Mouse (Mus musculus) intestine, embryonic 16.5 days (tissue): Measurements from ENCODE around the gene Fam166b. TPM values are rescaled to one million over a fixed set of nuclear protein-coding genes. Genes with fewer than 3 reads are reported as not detected.

Source experiments
- ATAC-seq: fragments of 200-750 bp; cut with Nextera tagmentation; 2 replicates; pipeline ENCODE4 v1.8.0; 2017; ENCODE audit warnings: moderate TSS enrichment, moderate library complexity
- H3K27ac ChIP-seq: fragments of 300-500 bp; sonication (generic); 2 replicates; pipeline ENCODE4 v1.5.1; 2014; ENCODE audit warnings: mild to moderate bottlenecking, low read length
- H3K27me3 ChIP-seq: fragments of 300-500 bp; sonication (generic); replicated peaks from 2 replicates; pipeline ENCODE4 v1.6.1; 2014; ENCODE audit warnings: low read length, control low read depth, mixed read lengths; ENCODE audit not compliant: control insufficient read depth, insufficient read depth
- H3K36me3 ChIP-seq: fragments of 300-500 bp; sonication (generic); 2 replicates; pipeline ENCODE4 v1.6.1; 2014; ENCODE audit warnings: low read length, control low read depth; ENCODE audit not compliant: control insufficient read depth, insufficient read depth
- H3K4me1 ChIP-seq: fragments of 300-500 bp; sonication (generic); 2 replicates; pipeline ENCODE4 v1.6.1; 2014; ENCODE audit warnings: low read length, control low read depth, mixed read lengths; ENCODE audit not compliant: control insufficient read depth, insufficient read depth
- H3K4me2 ChIP-seq: fragments of 300-500 bp; sonication (generic); 2 replicates; pipeline ENCODE4 v1.6.1; 2014; ENCODE audit warnings: low read depth, low read length, control low read depth
- H3K4me3 ChIP-seq: fragments of 300-500 bp; sonication (generic); 2 replicates; pipeline ENCODE4 v1.5.1; 2014; ENCODE audit warnings: mild to moderate bottlenecking, low read length
- H3K9ac ChIP-seq: fragments of 300-500 bp; sonication (generic); 2 replicates; pipeline ENCODE4 v1.6.1; 2014; ENCODE audit warnings: low read depth, low read length
- H3K9me3 ChIP-seq: fragments of 300-500 bp; sonication (generic); 2 replicates; pipeline ENCODE4 v1.6.1; 2016; ENCODE audit warnings: low read length, control low read depth; ENCODE audit not compliant: control insufficient read depth
- WGBS: fragments of 180-500 bp; shearing (Covaris S2); extraction: QIAGEN DNeasy Blood & Tissue Kit; methylation state at CpG from one replicate; pipeline ENCODE4 v1.1.7; 2014; 5-methylcytosine and 5-hydroxymethylcytosine counted together
- polyA plus RNA-seq: library from polyadenylated mRNA; unstranded; fragments of >200 nt; fragmentation: Nextera tagmentation; extraction: Ambion mirVana; gene quantifications from 2 replicates; pipeline ENCODE4 v1.2.1, GENCODE M21; 2015

Gene Fam166b
- 0.10 and 0.24 TPM in 2 replicates for polyA plus RNA-seq

DNA sequence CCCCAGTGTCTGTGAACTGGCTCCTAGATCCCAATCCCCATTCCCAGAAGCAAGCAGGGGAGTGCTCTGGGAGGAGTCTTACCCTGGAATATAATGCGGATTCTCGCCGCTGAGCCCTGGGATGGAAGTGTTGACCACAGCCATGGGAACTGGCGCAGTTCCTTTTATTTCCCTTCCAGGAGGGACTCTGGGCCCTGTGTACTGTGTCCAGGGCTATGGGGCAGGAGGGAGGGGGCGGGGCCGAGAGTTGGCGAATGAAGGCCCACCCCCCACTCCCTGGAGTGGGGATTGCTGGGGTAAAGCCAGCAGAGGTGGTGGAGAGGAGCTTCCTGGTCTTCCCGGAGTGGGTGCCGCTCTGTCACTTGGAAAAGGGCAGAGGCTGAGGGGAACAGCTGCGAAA lies at the start of gene Fam166b:
Gene Fam166b, minus strand, starts transcription at position 189 of the 400 bp plus-strand sequence.
- H3K9me3 ChIP-seq = no peaks in the 10 kb centered on the region
- H3K36me3 ChIP-seq = peaks cover 15% of the 10 kb centered on the region
- H3K4me3 ChIP-seq = no peak within 1 kb of the TSS
- H3K27me3 ChIP-seq = peaks cover 3% of the 10 kb centered on the region; the same call in 1 of the 2 replicates
- H3K27ac ChIP-seq = no peak within 1 kb of the TSS; the same call in 1 of the 2 replicates
- peak within 1 kb of the TSS; percentile 33; the same call in 1 of the 2 replicates for H3K9ac ChIP-seq
- H3K4me2 ChIP-seq = 0 out of 2 replicates have a peak within 1 kb of the TSS, but pooled peaks have one; percentile 9
- peaks cover 22% of the 10 kb centered on the region for H3K4me1 ChIP-seq
- ATAC-seq = peak; percentile 25; the same call in 1 of the 2 replicates
- 8% methylated on average over 10 of the region's 10 CpGs for WGBS

DNA sequence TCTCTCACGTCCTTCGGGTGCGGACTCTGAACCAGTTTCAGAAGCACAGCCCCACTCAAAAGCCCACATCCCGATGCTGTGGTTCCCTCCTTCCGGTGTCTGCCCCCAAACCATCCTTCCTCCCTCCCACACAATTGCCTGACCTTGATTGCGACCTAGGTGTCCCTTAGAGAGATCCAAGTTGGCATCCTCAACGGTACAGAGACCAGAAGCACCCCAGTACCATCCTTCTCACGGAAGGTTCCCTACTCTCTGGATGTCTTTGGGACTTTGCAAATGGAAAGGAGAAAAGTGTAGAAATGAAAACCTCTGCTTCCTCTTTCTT lies 49.6 kb upstream of the Fam166b start:
- no peak overlapping the region for H3K27ac ChIP-seq
- peak overlapping the region; percentile 50 for H3K9ac ChIP-seq
- H3K36me3 ChIP-seq = no peaks in the 10 kb centered on the region
- H3K4me3 ChIP-seq = peak overlapping the region; percentile 35
- 0 out of 2 replicates have a peak, but pooled peaks cover 5% of the 10 kb centered on the region for H3K4me1 ChIP-seq
- ATAC-seq = peak; percentile 14; the same call in 1 of the 2 replicates
- peak overlapping the region; percentile 54 for H3K4me2 ChIP-seq
- H3K27me3 ChIP-seq = no peaks in the 10 kb centered on the region
- WGBS = 44% methylated on average over 8 of the region's 8 CpGs
- no peaks in the 10 kb centered on the region for H3K9me3 ChIP-seq

DNA sequence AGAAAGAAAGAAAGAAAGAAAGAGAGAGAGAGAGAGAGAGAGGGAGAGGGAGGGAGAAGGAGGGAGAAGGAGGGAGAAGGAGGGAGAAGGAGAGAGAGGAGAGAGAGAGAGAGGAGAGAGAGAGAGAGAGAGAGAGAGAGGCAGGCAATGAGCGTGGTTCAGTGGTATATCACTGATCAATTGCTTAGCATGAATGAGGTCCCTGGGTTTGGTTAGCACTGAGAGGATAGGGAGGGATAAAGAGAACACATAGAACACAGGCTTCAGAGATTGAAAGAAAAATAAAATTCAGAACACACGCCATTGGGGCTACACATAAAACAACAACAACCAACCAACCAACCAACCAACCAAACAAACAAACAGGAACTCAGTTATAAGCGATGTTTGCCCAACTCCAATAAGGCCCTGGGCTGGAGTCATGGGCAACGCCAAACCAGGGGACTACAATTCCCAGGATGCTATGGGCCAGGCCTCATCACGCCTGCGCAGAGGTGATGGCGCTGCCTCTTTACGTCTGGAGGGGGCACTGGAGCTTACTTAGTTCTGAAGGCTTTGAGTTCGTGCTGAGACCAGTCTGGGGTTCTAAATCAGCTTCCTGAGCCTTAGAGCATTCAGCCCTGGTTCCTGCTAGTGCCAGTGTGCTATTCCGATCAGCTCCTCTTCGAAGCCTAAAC lies 49.1 kb upstream of the Fam166b start:
- no peaks in the 10 kb centered on the region for H3K27me3 ChIP-seq
- H3K4me2 ChIP-seq = peak overlapping the region; percentile 54
- H3K4me3 ChIP-seq = peak overlapping the region; percentile 35
- WGBS = 19% methylated on average over 11 of the region's 11 CpGs
- no peaks in the 10 kb centered on the region for H3K36me3 ChIP-seq
- peak; percentile 81 for ATAC-seq
- H3K9ac ChIP-seq = peak overlapping the region; percentile 50
- no peaks in the 10 kb centered on the region for H3K9me3 ChIP-seq
- no peak overlapping the region for H3K27ac ChIP-seq
- H3K4me1 ChIP-seq = 0 out of 2 replicates have a peak, but pooled peaks cover 5% of the 10 kb centered on the region

DNA sequence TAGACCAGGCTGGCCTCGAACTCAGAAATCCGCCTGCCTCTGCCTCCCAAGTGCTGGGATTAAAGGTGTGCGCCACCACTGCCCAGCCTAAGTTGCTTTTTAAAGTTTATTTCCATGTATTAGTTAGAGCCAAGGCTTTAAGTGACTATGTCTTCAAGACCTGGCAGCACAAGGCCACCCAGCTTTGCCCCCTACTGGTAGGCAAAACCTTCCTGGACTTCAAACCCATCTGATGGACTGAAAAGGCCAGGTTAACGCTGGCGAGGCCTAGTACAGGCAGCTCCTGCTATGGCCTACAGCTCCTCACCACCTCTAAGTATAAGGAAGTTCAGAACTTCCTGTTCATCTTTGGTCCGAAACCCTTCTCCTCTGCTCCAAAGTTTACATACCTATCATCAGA lies 47.7 kb upstream of the Fam166b start:
- H3K4me3 ChIP-seq = no peak overlapping the region
- no peak for ATAC-seq
- H3K4me1 ChIP-seq = no peaks in the 10 kb centered on the region
- no peak overlapping the region for H3K9ac ChIP-seq
- no peaks in the 10 kb centered on the region for H3K36me3 ChIP-seq
- 84% methylated on average over 6 of the region's 6 CpGs for WGBS
- no peak overlapping the region for H3K4me2 ChIP-seq
- H3K9me3 ChIP-seq = no peaks in the 10 kb centered on the region
- no peak overlapping the region for H3K27ac ChIP-seq
- no peaks in the 10 kb centered on the region for H3K27me3 ChIP-seq

DNA sequence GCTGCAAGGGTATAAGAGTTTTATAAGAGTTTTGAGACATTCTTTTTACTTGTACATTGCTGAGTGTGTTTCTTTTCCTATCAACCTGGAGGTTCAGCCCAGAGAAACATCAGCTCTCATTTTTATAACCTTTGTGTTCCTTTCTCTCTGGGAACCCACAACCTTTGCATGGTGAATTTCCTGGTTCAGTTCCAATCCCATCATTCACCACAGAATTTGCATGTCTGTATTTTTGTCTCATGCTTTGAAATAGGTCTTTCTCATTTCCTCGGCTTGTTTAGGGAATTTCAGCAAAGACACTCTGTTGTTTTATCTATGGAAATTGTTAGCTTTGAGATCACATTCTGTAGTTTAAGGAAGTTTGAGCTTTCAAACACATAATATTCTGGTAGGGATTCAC lies 44.7 kb upstream of the Fam166b start:
- H3K9me3 ChIP-seq = no peaks in the 10 kb centered on the region
- no peak overlapping the region for H3K27ac ChIP-seq
- no peak for ATAC-seq
- H3K36me3 ChIP-seq = no peaks in the 10 kb centered on the region
- H3K4me3 ChIP-seq = no peak overlapping the region
- 71% methylated on average over 1 of the region's 1 CpGs for WGBS
- no peak overlapping the region for H3K4me2 ChIP-seq
- H3K4me1 ChIP-seq = no peaks in the 10 kb centered on the region
- H3K27me3 ChIP-seq = no peaks in the 10 kb centered on the region
- no peak overlapping the region for H3K9ac ChIP-seq

DNA sequence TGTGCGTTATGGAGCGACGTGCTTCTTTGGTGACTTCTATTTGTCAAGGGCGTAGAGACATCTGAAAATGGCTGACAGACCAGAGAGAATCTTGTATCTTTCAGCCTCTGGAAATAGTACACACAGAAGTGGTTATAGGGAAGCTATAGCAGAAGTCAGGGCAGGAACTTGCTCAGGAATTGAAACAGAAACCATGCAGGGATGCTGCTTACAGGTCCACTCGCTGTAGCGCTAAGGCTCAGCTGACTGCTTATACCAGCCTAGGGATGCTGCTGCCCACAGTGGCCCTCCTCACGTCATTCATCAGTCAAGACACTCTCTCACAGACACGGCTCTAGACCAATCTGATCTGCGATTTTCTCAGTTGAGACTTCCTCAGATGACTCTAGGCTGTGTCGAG lies 41.4 kb upstream of the Fam166b start:
- Histone ChIP-seq H3K4me3 (no peak overlapping the region), H3K9me3 (no peaks in the 10 kb centered on the region), H3K4me1 (no peaks in the 10 kb centered on the region), H3K4me2 (no peak overlapping the region), H3K27me3 (no peaks in the 10 kb centered on the region), H3K36me3 (no peaks in the 10 kb centered on the region), H3K9ac (no peak overlapping the region), H3K27ac (no peak overlapping the region)
- ATAC-seq = no peak
- WGBS = 91% methylated on average over 10 of the region's 10 CpGs

DNA sequence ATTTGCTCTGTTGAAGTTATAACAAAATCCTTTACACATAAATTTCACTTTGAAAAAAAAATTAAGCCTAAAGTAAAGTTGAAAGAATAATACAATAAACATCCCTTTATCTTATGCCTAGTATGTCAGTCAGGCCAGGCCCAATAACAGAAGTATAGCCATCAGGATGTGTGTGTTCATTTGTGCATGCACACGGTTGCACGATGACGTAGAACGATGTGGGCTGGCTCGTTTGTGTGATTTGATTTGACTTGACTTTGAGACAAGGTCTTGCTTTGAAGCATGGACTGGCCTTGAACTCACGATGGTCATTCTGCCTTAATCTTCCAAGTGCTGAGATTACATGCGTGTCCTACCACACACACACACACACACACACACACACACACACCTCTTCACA lies 37.9 kb upstream of the Fam166b start:
- H3K9ac ChIP-seq = no peak overlapping the region
- H3K9me3 ChIP-seq = no peaks in the 10 kb centered on the region
- ATAC-seq = no peak
- H3K4me1 ChIP-seq = no peaks in the 10 kb centered on the region
- no peak overlapping the region for H3K4me3 ChIP-seq
- 94% methylated on average over 7 of the region's 7 CpGs for WGBS
- no peaks in the 10 kb centered on the region for H3K27me3 ChIP-seq
- no peaks in the 10 kb centered on the region for H3K36me3 ChIP-seq
- no peak overlapping the region for H3K27ac ChIP-seq
- no peak overlapping the region for H3K4me2 ChIP-seq

DNA sequence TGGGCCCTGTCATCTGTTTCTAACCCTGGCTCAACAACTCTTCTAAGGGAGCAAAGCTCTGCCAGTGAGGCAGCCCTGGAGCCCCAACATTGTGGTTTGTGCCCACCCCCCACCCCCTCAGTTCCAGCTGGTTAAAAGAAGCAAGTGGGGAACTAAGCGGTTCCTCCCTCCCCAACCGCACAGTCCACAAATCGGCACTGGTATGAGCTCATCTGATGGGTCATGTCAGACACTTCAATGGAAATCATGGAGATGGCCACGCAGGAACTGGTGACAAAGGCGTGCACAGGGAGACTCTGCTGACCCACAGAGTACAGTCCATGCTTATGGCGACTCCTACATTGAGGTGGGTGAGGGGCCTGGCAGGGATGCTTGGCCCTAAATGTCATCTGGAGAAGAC lies 37.0 kb upstream of the Fam166b start:
- no peak for ATAC-seq
- Histone ChIP-seq H3K4me2 (no peak overlapping the region), H3K9ac (no peak overlapping the region), H3K4me1 (no peaks in the 10 kb centered on the region), H3K4me3 (no peak overlapping the region), H3K27ac (no peak overlapping the region), H3K9me3 (no peaks in the 10 kb centered on the region), H3K36me3 (no peaks in the 10 kb centered on the region), H3K27me3 (no peaks in the 10 kb centered on the region)
- WGBS = 89% methylated on average over 6 of the region's 6 CpGs

DNA sequence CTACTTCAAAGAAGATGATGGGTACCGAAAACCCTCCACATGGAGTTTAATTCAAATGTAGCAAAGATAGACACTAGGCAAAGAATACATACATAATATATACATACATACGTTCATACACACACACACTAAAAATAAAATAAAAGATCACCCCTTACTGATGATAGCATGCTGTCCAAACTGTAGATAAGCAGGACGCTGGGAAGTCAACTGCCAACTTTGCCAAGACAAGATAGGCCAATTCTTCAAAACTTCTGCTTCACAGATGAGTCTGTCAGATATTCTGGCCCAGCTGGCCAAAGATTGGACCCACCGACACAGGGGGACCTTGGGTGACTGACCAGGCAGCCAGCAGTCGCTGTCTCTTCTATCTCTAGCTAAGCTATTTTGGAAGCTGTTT lies 34.2 kb upstream of the Fam166b start:
- Histone ChIP-seq H3K4me1 (no peaks in the 10 kb centered on the region), H3K4me3 (no peak overlapping the region), H3K27me3 (no peaks in the 10 kb centered on the region), H3K4me2 (no peak overlapping the region), H3K9ac (no peak overlapping the region), H3K9me3 (no peaks in the 10 kb centered on the region), H3K36me3 (no peaks in the 10 kb centered on the region), H3K27ac (no peak overlapping the region)
- no peak for ATAC-seq
- WGBS = 87% methylated on average over 5 of the region's 5 CpGs

DNA sequence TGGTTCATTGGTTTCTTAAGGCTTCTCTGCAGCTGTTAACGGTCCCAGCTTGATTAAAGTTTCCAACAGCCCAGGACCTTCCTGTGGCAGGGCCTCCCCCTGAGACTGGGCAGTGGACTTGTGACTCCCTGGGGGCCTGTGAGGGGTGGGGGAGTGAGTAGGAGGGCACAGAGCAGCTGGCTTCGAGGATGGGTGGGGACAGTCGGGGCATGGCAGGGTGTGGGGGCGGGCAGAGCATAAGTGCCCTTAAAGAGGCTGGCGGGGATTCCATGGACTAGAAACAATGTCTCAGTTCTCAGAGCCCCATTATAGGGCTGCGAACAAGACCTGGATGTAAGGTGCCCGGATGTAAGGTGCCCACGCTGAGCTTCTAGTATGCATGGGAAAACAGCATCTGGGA lies 28.2 kb upstream of the Fam166b start:
- no peak overlapping the region for H3K9ac ChIP-seq
- no peak for ATAC-seq
- 19% methylated on average over 8 of the region's 8 CpGs for WGBS

More for the DNA sequence above, 28.2 kb upstream of the Fam166b start:
- no peak overlapping the region for H3K4me3 ChIP-seq
- no peak overlapping the region for H3K27ac ChIP-seq
- H3K36me3 ChIP-seq = no peaks in the 10 kb centered on the region
- H3K4me2 ChIP-seq = no peak overlapping the region
- no peaks in the 10 kb centered on the region for H3K9me3 ChIP-seq
- H3K27me3 ChIP-seq = peaks cover 16% of the 10 kb centered on the region
- H3K4me1 ChIP-seq = peaks cover 11% of the 10 kb centered on the region
